Mouse (Mus musculus): ENCODE measurements around the gene Tns4.

Tns4 gene

DNA sequence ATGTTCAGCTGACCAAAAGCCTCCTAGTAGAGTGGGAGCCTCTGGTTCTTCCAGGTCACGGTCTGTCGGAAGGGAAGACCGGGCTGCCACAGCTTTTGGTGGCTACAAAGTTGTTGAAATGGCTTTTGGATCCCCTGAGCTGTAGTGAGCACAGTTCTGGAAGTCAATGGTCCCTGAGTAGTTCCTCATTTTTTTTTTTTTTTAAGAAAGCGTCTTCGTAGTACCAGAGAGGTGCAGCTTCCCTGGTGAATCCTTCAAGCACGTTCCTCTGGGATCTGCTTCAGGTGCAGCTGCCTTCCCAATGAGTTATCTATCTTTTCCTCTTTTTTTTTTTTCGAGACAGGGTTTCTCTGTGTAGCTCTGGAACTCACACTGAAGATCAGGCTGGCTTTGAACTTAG lies 4.6 kb upstream of the Tns4 start:
- no peak for DNase-seq (ENCODE audit: low read depth, low spot score)

DNA sequence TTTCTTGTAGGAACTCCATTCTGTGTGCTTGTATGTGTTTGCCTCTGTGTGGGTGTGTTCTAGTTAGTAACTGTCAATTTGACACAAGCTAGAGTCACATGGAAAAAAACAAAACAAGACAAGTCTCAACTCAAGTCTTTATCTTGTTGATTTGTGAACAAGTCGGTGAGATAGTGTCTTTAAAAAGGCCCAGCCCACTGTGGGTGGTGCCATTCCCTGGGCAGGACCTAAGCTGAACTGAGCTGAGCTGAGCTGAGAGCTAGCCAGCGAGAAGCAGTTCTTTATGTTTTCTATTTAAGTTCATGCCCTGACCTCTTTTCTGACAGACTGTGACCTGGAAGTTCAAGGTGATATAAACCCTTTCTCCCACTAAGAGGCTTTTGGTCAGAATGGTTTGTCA lies 2.6 kb upstream of the Tns4 start:
- no peak for DNase-seq (ENCODE audit: low read depth, low spot score)

DNA sequence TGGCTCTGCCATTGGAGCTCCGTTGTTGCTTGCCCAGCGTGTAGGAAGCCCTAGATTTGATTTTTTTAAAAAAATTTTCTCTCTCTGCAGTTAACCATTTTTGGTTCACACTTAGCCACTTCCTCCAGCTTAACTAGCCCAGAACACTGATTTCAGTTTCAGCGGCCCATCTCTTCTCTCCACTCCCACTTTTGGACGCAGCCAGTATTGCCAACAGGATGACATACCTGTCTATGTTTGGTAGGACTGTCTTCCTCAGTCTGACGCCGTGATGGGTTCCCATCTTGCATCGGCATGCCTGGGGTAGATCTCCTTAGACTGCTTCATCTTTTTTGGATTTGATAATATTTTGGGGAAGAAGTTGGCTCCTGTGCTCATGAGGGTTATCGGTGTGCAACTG lies 1.3 kb upstream of the Tns4 start:
- no peak for DNase-seq (ENCODE audit: low read depth, low spot score)

DNA sequence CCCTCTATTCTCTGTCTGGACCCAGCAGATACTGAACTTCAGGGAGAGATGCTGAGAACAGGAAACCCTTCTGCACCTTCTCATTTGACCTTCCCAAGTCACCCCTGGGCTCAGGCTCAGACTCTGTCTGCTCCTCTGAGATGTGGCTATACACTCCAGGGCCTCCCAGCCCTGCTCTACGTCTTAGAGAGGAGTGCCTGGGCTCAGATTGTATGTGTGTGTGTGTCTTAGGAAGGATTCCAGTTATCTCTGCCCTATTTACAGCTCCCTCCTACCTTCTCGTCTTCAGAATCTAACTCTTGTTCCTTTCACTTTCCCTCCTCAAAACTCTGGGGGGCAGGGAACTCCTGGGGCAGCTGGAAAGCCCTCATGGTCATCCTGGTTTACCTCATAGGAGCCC lies 620 bp downstream of the Tns4 start:
- no peak for DNase-seq (ENCODE audit: low read depth, low spot score)

DNA sequence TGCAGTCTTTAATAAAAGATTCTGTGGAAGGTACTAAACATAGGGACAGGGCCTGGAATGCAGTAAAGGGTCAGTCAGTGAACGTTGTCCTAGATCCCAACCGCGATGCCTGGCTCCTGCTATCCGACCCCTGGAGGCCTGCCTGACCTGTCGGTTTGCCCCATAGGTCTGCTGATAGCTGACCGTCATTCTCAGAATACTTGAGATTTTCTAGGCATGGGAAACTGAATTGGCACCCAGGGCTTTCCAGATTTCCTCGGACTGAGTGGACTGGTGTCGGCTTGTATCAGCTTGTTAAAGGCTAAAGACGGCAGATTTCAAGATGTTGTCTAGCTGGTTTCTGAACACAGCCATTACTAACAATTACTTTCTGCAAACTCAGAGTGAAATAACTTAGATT lies 4.7 kb downstream of the Tns4 start:
- no peak for DNase-seq (ENCODE audit: low read depth, low spot score)

DNA sequence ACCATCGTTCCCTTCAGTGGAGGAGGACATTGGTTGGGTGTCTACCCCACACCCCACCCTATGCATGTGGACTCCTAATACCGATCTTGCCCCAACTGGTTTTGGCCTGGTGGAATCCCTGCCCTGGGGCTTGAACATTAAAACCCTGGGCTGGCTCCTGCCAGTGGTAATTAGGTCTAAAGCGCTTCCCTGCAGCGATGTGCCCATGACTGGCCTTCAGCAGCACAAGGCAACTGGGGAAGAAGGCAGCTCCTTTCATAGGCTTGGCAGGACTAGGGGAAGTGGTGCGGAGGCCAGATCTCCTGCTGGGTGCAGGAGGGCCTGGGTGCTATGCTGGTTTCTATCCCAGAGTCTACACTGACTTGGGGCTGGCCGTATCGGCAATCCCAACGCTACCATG lies 5.6 kb downstream of the Tns4 start:
- no peak for DNase-seq (ENCODE audit: low read depth, low spot score)

DNA sequence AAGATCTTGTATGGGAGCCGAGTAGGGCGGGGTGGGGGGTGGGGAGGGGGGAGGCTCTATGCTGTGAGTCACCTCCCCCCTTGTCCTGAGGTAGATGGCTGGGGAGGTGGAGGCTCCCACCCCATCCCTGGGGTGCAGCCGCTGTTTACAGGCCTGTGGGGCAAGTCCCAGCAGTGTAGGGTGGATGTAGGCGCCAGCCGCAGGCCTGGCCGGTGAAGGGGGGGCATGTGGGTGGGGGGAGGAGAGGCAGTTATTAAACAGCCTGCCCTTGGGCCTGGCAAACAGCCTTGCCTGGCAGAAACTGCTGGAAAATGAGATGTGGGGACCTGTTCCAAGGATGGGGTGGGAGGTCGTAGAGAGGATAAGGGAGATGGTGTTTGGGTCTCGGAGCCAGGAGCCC lies 7.0 kb downstream of the Tns4 start:
- DNase-seq (ENCODE audit: low read depth, low spot score): no peak

DNA sequence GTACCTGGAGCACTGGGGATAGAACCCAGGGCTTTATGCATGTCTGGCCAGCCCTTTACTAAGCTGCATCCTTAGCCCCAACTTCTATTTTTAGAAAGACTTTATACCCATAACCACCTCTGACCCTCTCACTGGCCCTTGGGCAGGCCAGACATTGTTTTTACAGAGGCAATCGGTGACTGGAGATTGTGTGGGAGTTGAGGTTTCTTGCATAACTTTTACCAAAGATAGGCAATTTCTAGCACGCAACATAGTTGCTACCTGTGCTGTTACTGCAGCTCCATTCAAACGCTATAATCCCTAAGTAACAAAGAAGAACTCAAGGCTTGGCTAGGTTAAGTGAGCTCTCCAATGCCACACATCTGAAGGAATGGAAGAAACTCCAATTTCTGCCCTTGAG lies 7.5 kb downstream of the Tns4 start:
- no peak for DNase-seq (ENCODE audit: low read depth, low spot score)

DNA sequence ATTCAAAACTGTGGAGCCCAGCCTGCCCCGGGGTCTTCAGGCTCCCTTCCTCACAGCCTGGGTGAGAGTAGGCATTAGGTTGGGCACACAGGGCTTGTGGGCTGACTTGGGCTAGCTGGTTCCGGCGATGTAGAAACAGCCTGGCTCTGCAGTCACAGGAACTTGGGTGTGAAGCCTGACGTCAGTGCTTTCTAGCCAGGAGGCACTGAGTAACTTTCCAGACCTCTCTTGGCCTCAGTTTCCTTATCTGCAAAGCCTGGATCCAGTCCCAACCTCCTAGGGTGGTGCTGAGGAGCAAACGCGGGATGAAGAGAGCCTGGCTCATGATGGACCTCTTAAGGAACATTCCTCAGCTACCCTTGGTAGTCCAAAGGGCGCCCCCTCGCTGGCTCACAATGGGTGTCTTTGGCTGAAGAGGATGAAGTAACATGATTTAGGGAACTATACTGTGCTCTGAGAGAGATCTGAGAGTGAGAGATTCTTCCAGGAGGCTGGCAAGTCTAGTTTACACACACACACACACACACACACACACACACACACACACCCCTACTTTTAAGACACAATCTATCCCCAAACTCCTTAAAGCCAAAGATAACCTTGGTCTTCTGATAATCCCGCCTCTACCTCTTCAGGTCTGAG lies 8.1 kb downstream of the Tns4 start:
- no peak for DNase-seq (ENCODE audit: low read depth, low spot score)

DNA sequence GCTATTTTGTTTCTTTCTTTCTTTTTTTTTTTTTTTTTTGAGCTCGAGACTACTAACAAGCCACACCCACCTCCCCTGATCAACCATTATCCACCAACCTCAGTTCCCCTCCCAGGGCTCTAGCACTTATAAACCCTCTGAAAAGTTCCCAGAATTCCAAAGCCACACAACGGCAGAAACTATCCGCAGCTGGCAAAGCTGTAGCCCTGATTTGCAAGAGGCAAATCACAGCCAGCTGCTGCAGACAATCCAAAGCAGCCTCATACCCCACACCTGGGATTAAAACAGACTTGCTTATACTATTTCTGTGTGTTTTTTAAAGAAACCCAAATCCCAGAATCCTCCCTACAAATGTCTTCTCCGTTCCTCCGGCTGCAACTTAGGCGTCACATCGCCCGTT lies 11.2 kb downstream of the Tns4 start:
- DNase-seq (ENCODE audit: low read depth, low spot score): no peak

DNA sequence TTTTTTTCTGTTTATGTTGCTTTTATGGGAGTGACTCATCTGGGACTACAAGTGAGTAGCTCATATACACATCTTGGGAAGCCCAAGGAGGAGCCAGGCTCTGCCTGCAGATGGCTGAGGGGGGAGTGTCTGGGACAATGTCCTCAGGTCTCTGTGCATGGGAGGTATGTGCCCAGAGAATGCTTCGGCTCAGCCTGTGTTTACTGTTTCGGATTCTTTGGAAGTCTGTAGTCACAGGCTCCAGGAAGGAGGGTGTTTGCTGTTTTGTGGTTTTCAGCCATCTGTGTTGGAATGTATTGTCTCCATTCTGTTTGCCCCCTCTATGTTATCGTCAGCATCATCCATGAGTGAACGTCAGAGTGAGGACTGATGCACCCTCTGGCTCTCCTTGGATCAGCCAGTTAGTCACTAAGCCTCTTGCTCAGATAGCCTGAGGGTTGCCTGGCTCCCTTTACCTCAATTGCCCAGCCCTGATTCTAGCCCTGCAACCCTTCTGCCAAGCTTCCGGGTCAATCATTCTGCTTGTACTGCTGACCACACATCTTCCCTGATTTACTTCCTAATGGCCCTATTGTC lies 12.3 kb downstream of the Tns4 start:
- DNase-seq (ENCODE audit: low read depth, low spot score): no peak

DNA sequence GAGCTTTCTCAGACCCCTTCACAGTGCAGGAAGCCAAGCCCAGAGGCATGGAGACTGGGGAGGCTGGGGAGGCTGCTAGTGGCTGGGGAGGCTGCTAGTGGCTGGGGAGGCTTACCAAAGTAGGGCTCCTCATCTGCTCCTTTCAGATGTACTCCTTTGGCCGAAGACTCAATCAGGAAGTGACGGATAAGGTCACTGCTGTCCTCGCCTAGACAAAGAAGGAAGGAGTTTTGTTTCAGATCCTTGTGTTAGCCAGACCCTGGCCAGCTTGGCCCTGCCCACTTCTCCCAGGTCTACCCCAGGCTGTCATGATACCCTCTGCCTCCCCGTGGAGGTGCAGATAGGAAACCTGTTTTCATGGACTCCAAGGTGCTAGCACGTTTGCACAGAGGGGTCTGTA lies 15.3 kb downstream of the Tns4 start:
- no peak for DNase-seq (ENCODE audit: low read depth, low spot score)

DNA sequence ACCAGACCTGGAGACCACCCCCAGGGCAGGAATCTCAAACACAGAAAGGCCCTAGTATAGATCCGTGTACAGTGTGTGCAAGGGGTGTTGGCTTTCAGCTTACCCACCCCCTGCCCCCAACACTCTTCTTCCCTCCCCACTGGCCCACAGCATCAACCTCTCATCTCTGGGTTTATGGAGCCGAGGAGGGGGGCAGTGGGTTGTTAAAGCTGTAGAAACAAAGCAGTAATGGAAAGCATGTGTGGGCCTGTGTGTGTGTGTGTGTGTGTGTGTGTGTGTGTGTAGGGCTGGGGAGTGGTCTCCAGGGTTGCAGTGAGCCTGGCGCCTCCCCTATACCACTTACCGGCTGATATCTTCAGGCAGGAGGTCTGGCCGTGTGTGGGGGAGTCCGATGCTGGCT lies 17.2 kb downstream of the Tns4 start:
- DNase-seq (ENCODE audit: low read depth, low spot score): no peak

DNA sequence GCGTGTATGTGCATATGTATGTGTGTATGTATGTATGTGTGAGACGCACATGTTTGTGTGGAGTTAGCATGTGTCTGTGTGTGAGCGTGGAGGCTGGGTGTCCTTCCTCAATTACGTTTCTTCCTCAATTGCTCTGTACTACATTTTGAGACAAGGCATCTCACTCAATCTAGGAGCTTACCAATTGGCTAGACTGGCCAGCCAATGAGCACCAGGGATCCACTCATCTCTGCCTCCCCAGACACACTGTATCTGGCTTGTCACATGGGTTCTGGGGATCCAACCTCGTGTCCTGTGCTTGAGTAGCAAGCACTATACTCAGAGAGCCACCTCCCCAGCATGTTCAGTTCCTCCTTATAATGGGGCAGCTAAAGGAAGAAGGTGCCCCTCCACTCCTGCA lies 20.7 kb downstream of the Tns4 start:
- DNase-seq (ENCODE audit: low read depth, low spot score): no peak

DNA sequence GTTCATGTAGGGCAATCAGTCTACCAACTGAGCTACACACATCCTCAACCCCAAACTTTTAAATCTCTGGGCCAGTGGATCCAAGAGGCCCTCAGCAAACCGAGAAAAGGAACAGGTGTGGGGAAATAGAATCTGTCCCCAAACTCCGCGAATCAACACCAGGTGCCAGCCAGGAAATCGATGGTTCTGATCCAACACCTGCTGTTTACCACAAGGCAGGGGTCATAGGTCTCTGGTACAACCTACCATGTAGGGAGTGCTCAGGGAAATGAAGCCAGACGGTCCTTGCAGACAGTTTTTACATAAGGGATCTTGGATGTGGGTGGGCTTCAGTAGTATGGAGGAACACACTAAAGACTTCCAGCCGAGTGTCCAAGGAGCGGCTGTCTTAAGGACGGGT lies 21.5 kb downstream of the Tns4 start:
- DNase-seq (ENCODE audit: low read depth, low spot score): no peak

DNA sequence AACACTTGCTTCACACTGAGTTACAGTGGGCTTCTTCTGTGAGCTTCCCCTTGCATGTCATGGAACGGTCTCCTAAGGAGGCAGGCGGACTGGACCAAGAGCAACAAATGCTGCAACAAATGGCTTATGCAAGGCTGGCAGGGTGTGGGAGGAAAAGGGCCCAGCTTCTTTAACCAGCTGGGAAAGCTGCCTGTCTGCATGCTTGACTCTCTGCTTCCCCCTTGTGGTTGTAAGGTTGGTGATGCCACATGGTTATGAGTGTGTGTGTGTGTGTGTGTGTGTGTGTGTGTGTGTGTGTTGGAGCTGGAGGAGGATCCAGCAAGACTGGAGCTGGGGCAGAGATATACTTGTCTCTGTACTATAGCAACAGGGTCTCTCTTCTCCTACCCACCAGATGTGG lies 23.1 kb downstream of the Tns4 start:
- peak; percentile 86 for DNase-seq (ENCODE audit: low read depth, low spot score)

DNA sequence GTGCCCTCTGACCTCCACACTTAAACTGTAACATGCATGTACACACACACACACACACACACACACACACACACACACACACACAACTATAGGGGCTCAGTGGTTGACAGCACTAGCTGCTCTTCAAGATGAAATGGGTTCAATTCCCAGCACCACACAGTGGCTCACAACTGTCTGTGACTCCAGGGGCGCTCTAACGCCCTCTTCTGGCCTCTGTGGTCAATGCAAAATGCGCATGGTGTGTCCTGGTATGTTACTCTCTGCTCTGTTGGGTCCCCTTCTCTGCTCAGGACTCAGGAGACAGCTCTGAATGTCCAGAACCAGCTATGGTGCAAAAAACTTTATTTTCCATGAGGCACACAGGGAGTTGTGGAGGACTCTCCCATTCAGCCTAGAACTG lies 23.8 kb downstream of the Tns4 start:
- no peak for DNase-seq (ENCODE audit: low read depth, low spot score)

DNA sequence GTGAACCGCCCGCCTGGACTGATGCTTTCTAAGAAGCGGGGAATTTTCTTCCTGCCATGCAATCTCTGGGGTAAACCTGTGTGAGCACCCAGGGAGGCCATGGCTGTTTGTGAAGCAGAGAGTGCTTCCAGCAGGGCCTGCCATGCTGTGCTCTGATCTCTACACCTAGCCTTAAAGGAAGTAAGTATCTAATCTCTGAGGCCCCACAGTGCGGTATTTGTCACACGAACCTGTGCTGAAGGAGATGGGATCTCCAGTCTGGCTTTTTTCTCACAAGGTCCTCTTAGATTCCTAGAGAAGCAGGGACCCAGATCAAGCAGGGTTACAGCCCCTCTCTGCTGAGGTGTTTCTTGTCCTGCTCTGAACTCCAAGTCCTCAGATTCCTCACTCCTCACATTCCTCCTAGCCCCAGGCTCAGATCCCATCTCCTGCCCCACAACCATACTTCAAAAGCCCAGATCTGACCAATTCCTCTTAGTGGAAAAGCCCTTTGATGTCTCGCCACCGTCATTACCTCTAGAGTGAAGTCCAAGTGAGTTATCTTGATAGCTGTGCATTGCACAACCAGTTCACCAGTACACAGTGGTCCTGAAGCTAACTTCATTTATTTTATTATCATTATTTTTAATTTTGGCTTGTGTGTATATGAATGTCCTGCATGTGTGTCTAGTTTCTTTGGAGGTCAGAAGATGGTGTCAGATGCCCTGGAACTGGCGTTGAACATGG lies 25.5 kb downstream of the Tns4 start:
- DNase-seq (ENCODE audit: low read depth, low spot score): no peak

DNA sequence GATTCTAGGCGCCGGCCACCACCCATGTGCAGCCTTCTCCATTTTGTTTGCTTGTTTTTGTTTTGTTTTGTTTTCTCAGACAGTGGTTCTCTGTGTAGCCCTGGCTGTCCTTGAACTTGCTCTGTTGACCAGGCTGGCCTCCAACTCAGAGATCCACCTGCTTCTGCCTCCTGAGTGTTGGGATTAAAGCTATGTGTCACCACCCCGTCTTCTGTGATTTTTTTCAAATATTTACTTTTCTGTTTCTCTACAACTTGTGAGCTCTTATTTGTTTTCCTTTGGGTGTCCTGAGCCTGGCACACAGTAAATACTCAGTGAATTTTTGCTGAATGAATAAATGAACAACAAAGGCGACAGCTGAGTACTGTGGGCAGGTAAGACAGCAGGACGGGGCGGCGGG lies 26.4 kb downstream of the Tns4 start:
- no peak for DNase-seq (ENCODE audit: low read depth, low spot score)

DNA sequence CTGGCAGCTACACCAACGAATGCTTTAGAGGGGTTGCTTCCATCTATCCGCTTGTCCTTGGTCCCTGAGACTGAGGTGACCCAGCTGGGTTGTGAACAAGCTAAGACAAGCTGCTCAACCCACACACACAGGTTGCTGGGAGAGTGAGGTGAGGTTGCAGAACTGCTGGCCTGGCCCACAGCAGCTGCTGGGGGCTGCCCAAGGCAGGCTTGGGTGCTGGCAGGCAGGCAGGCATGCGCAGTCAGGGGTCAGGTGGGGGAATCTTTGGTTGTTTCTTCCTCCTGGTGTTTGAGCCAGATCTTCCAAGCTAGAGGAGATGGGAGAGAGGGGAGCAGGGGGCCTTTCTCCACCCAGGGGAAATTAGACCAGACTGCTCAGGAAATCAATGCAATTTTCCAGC lies 28.7 kb downstream of the Tns4 start:
- DNase-seq (ENCODE audit: low read depth, low spot score): no peak

DNA sequence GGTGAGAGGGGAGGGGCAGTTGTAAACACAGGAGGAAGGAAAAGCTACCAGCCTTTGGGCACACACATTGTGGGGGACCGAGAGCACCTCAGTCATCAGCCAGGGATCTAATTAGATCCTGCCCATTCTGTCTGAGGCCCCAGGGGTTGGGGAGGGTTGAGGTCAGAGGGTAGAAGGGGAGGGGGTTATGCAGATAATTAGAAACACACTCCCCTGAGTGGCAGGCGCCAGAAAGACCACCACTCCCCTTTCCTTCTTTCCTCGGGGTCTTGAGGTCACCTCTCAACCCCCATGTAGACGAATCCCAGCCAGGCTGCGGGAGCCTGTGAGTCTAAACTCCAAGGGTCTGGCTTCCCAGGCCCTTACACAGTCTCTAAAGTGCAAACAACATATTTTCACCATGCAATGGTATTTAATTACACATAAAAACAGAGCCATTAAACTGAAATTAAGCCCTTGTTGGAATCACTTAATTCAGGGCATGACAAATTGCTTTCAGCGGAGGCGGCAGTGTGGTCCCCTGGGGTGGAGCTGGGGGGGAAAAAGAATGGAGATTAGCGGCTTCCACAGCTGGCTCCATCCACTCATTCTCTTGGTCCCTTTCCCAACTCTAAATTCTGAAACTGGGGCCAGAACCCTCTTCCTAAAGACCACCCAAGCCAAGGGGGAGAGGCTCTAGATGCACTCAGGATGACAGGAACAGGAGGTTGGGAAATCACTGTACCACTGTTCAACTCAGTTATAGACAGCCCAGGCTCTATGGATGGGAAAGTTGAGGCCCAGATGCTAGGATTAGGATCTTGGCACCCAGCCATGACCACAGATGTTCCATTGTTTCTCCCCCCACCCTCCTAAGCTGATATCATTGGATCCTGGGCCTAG lies 33.3 kb downstream of the Tns4 start:
- no peak for DNase-seq (ENCODE audit: low read depth, low spot score)

DNA sequence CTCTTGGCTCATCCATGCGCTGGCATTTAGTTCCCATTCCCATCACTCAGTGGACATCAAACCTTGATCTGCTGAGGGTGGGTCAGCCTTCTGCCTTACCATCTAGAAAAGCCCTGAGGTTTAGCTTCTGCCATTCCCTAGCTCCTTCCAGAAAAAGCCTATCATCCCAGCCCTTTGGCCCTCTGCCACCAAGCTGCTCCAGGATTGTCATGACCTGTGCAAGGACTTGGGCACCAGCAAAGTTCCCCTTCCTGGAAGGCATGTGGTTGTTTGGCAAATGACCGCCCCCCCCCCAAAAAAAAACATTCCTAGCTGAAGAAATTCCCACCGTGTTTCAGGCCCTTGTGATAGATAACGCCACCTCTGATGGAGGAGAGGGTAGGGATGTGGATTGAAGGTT lies 34.0 kb downstream of the Tns4 start:
- no peak for DNase-seq (ENCODE audit: low read depth, low spot score)

DNA sequence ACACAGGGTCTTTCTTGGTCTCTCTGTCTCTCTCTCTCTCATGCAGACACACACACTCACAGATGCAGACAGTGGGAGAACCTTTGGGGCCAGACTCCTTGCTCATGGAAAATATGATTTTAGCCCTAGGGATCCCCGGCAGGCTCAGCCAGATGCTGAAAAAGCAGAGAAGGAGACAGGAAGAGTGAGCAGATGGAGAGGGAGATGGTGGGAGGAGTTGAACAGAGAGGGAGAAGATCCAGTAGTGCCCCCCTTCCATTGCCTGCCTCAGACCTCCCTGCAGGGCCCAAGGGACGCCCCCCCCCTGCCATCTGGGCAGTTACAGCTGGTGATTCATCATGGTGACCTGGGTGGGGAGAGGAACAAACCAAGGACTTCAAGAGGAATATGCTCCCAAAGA lies 41.5 kb downstream of the Tns4 start:
- no peak for DNase-seq (ENCODE audit: low read depth, low spot score)
